Mouse (Mus musculus) kidney, adult 11 months (tissue): ENCODE data around the gene Krt78.
"Not testable (repeated sequence)": the region's sequence is repeated elsewhere in the genome, so short reads cannot be mapped to it uniquely, and the experiment has no call there.

Experiments
- DNase-seq: peaks from one replicate; pipeline ENCODE4 v3.0.0; 2022

The Krt78 gene

DNA sequence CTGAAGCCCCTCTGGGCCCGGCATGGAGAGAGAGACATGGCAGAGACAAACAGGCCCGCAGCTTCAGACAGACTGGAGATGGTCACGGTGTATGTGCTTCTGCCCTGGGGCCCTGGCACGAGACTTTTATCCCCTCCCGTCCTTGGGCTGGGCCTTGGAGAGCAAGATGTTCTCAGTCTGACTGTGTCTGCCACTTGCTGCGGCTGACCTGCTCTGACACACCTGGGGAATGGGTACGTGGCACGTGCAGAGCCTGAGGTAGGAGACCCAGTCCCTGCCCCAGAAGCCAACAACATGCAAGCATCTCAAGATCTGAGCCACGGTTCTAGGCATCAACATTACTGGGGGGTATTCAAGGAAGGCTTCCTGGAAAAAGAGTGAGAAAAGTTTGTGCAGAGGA lies at the start of gene Krt78:
Gene Krt78 (minus strand): TSS at position 101 of the 400 bp plus-strand sequence.
- no peak for DNase-seq

DNA sequence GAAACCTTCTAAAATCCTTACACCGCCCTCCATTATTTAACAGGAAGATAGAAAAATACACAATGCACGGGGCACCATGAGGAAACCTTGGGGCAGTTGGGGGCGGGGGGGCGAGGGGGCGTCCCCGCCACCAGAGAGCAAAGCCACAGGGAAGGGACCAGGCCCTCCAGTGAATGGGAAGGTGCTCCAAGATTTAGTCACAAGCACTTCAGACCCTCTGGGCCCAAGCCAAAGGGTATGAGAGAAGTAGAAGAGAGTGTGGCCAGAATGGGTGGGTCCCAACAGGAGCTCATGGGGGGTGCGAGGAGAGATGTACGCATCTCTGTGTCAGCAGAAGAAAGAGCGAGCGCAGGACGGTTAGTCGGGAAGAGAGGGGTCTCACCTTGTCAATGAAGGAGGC lies 49.4 kb upstream of the Krt78 start:
- DNase-seq: no peak

- peak; percentile 89 for DNase-seq
Observed at GRCm38 (mm10) chr15:102002646-102003488, 48.8 kb upstream of the Krt78 start.

DNA sequence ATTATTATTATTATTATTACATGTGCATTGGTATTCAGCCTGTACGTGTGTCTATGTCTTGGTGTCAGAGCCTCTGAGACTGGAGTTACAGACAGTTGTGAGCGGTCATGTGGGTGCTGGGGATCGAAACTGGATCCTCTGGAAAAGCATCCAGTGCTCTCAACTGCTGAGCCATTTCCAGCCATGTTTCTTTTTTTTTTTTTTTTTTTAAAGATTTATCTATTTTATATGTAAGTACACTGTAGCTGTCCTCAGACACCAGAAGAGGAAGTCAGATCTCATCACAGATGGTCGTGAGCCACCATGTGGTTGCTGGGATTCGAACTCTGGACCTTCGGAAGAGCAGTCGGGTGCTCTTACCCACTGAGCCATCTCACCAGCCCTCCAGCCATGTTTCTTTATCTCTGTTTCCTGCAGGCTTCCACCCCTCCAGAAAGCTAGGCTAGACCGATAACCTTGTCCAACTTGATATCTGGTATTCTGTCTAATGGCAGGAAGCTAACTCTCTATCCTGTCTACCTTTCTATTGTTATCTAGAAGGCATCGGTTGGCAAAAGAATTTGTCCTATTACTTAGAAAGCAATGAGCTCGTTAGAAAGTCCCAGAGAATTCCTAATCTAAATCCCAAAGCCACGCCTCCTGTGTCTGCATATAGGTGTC lies 45.7 kb upstream of the Krt78 start:
- no peak for DNase-seq

DNA sequence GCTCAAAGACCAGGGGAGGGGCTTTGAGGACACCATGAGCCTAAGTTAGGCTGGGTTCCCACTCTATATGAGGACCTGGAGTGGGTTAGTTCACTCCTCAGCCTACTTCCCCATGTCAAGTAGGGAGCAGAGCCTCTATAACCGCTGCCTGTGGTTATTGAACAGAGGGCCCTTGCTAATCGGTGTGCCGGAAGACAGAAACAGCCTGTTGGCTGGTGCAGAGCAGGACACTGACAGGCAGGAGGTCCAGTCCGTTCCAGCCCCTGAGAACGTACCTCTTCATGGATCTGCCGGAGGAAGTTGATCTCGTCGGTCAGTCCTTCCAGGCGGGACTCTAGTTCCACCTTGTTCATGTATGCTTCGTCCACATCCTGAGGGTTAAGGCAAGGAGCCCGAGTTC lies 45.1 kb upstream of the Krt78 start:
- DNase-seq: no peak

DNA sequence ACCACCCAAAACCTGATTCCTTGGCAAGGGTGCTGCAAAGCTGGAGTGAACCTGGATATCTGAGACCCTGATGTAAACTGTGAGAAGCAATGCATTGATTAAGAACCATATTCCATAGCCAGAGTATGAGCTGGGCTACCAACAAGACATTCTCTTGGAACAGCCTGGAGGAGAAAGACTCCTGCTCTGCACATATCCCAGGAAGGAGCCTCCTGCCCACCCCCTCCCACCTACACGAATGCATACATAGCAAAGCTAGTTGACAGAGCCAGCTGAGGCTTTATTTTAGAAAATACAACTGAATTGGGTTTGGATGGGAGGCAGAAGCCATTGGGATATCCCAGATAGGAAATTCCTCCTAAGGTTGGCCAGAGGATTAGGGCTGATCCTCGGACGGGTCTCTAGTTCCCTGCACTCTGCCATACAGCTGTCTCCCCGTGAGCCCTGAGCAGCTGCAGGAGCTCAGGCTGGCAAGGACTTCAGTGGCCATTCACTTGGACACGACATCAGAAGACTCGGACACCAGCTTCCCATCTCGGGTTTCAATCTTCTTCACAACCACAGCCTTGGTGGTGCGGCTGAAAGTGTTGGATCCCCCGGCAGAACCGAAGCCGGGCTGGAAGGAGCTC lies 42.5 kb upstream of the Krt78 start:
- not testable (repeated sequence) for DNase-seq

GRCm38 (mm10) chr15:101995484-101996236 lies 41.6 kb upstream of the Krt78 start:
- no peak for DNase-seq

- no peak for DNase-seq
Observed at GRCm38 (mm10) chr15:101994365-101994764, 40.3 kb upstream of the Krt78 start.

- no peak for DNase-seq
Observed at GRCm38 (mm10) chr15:101990946-101991345, 36.9 kb upstream of the Krt78 start.

DNA sequence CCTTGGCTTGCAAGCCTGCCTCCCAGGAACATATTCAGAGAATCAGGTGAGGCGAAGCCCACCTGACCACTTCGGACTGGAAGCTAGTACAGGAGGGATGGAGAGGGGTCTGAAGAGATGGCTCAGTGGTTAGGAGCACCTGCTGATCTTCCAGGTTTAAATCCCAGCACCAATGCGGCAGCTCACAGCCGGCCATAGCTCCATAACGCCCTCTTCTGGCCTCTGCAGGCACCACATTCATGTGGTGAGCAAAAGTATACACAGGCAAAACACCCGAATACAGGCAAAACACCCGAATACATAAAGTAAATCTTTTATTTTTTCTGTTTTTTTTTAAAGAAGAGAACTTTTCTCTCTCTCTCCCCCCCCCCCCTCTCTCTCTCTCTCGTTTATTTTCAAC lies 34.6 kb upstream of the Krt78 start:
- no peak for DNase-seq

- DNase-seq: peak; percentile 73
Observed at GRCm38 (mm10) chr15:101988119-101988518, 34.0 kb upstream of the Krt78 start.

- no peak for DNase-seq
Observed at GRCm38 (mm10) chr15:101984746-101985145, 30.7 kb upstream of the Krt78 start.

GRCm38 (mm10) chr15:101983949-101984601 lies 30.0 kb upstream of the Krt78 start:
- DNase-seq: peak; percentile 94

DNA sequence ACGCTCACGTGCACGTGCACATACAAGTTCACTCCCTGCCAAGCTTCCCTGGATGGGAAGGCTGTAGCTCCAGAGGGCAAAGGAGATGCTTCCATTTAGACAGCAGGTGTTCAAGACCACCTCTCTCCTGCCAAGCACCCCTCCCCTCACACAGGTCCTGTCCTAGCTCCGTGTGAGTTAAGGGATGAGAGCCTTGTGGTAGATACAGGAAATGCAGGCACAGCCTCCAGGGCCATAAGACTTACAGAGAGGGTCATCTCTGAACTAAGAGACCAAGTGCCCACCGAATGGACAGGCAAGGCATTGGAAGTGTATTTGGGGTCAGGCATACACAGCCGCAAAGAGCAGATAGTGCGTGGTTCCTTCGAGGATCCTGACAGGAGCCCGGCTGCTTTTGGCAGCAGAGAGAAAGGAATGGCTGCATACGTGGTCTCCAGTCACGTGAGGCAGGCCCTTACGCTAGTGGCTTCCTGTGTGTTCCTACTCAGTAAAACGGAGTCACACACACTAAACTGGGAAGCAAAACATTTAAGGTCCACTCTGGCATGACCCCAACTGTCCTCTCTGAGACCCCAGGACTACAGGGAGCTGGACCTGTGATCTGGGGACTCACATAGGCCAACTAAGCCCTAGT lies 29.3 kb upstream of the Krt78 start:
- DNase-seq: no peak

- peak; percentile 90 for DNase-seq
Observed at GRCm38 (mm10) chr15:101980849-101981248, 26.8 kb upstream of the Krt78 start.

DNA sequence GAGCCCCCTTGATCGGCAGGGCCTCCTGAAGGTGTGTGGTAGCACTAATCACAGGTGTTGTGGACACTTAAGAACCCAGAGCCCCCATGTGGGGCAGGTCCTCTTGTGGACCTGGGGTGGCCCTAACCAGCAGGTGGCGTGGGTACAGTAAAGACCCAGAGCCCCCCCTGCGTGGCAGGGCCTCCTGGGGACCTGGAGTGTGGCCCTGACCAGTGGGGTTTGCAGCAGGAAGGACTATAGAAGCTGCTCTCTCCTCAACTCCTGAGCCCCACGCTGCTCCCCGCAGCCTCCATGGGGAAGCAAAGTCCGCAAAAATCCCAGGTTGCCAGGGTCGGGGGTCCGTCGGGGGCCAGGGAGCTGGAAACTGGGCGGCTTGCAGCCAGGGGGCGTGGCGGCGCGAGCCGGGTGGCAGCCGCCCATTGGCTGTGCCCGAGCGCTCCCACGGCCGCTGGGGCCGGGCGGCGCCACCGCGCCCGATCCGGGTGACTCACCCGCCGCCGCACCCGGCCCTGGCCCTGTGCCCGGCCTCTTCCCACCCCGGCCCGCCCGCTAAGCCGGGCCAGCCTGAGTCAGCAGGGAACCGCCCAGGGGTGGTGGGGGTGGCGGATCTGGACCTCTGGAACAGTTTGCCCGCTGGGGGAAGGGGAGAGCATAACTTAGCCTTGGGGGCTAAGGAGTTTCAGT lies 23.1 kb upstream of the Krt78 start:
- peak; percentile 92 for DNase-seq

GRCm38 (mm10) chr15:101976641-101977040 lies 22.6 kb upstream of the Krt78 start:
- DNase-seq: peak; percentile 62

DNA sequence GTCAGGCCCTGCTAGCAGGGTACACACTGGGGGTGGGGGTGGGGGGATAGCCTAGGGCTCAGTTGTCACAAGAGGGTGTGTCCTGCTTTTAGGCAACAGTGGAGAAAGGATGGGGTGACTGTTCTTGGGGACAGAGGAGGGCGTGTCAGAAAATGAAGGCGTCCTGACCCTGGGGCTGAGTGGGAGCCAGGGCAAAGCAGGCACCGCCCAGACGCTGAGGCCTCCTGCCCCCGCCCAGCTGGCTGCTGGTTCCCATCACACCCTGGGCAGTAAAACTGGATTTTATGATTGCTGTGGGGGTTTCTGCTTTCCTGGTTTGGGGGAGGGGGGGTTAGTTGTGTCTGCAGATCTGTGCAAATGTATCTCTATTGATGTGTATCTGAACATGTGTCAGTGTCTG lies 21.9 kb upstream of the Krt78 start:
- peak; percentile 28 for DNase-seq

GRCm38 (mm10) chr15:101974083-101974845 lies 20.2 kb upstream of the Krt78 start:
- DNase-seq: no peak

GRCm38 (mm10) chr15:101973414-101974077 lies 19.5 kb upstream of the Krt78 start:
- DNase-seq: peak; percentile 90
